Mouse (Mus musculus) MEL (cell line): ENCODE results near the gene Hmga1. TPM values are rescaled to one million over a fixed set of nuclear protein-coding genes. Genes with fewer than 3 reads are reported as not detected.

ENCODE experiments used
- DNase-seq: peaks from one replicate; pipeline ENCODE4 v3.0.0; 2011; ENCODE audit warnings: low read depth, low spot score
- H3K27ac ChIP-seq: 2 replicates; pipeline ENCODE4 v1.5.1; 2012; ENCODE audit warnings: low read depth, mild to moderate bottlenecking, control low read depth, low read length, moderate library complexity; ENCODE audit not compliant: control insufficient read depth
- H3K27me3 ChIP-seq, 2 experiments: fragments of 150-350 bp in 1 of 2; sonication (generic) in 1 of 2; 2 replicates each; pipeline ENCODE4 v1.6.1; 2012; ENCODE audit warnings: low read length in 2 of 2, mild to moderate bottlenecking in 2 of 2, improper control_type of control experiment in 1 of 2, moderate library complexity in 1 of 2; ENCODE audit not compliant: insufficient read depth in 2 of 2, control insufficient read depth in 1 of 2
- H3K36me3 ChIP-seq, 2 experiments: 2 replicates each; pipeline ENCODE4 v1.6.1; 2012 to 2014; ENCODE audit warnings: low read length in 2 of 2, improper control_type of control experiment in 1 of 2, inconsistent platforms in 1 of 2, mild to moderate bottlenecking in 1 of 2; ENCODE audit not compliant: insufficient read depth in 2 of 2, control insufficient read depth in 1 of 2
- H3K4me1 ChIP-seq, 2 experiments: fragments of 150-350 bp in 1 of 2; sonication (generic) in 1 of 2; 2 replicates each; pipeline ENCODE4 v1.6.1; 2012; ENCODE audit warnings: low read length in 2 of 2, improper control_type of control experiment in 1 of 2, mild to moderate bottlenecking in 1 of 2; ENCODE audit not compliant: insufficient read depth in 2 of 2, control insufficient read depth in 1 of 2
- H3K4me3 ChIP-seq, 2 experiments: fragments of 150-350 bp in 1 of 2; sonication (generic) in 1 of 2; 2 replicates each; pipeline ENCODE4 v1.5.1; 2012; ENCODE audit warnings: low read depth in 2 of 2, low read length in 2 of 2, mild to moderate bottlenecking in 2 of 2, moderate library complexity in 2 of 2, control low read depth in 1 of 2, improper control_type of control experiment in 1 of 2; ENCODE audit not compliant: control insufficient read depth in 1 of 2, insufficient read depth in 1 of 2
- H3K79me2 ChIP-seq: 2 replicates; pipeline ENCODE4 v1.6.1; 2012; ENCODE audit warnings: mild to moderate bottlenecking, low read length, moderate library complexity; ENCODE audit not compliant: control insufficient read depth, poor library complexity, insufficient read depth
- H3K9ac ChIP-seq: 2 replicates; pipeline ENCODE4 v1.6.1; 2012; ENCODE audit warnings: low read depth, mild to moderate bottlenecking, control low read depth, low read length, moderate library complexity; ENCODE audit not compliant: control insufficient read depth, poor library complexity, severe bottlenecking
- H3K9me3 ChIP-seq: fragments of 150-350 bp; sonication (generic); replicated peaks from 2 replicates; pipeline ENCODE4 v1.6.1; 2012; ENCODE audit warnings: mild to moderate bottlenecking, low read length, improper control_type of control experiment, moderate library complexity; ENCODE audit not compliant: insufficient read depth
- BHLHE40 ChIP-seq: IDR thresholded peaks from 2 replicates; pipeline ENCODE4 v1.6.1; 2012; ENCODE audit warnings: low read depth, mild to moderate bottlenecking, inconsistent platforms, low read length, improper control_type of control experiment, borderline replicate concordance
- CHD1 ChIP-seq: IDR thresholded peaks from 2 replicates; pipeline ENCODE4 v1.6.1; 2012; ENCODE audit warnings: low read depth, mild to moderate bottlenecking, inconsistent platforms, low read length, improper control_type of control experiment
- CHD2 ChIP-seq: IDR thresholded peaks from 2 replicates; pipeline ENCODE4 v1.6.1; 2011; ENCODE audit warnings: low read length, improper control_type of control experiment
- CTCF ChIP-seq, 3 experiments: IDR thresholded peaks in 2 of 3; conservative IDR thresholded peaks in 1 of 3; 2 replicates each; pipeline ENCODE4 v1.5.1; 2011 to 2012; ENCODE audit warnings: low read length in 3 of 3, low read depth in 2 of 3, mild to moderate bottlenecking in 2 of 3, improper control_type of control experiment in 1 of 3, inconsistent platforms in 1 of 3, mixed read lengths in 1 of 3, moderate library complexity in 1 of 3; ENCODE audit not compliant: control insufficient read depth in 1 of 3, insufficient read depth in 1 of 3, poor library complexity in 1 of 3, severe bottlenecking in 1 of 3
- E2F4 ChIP-seq: IDR thresholded peaks from 2 replicates; pipeline ENCODE4 v1.6.1; 2011; ENCODE audit warnings: low read depth, low read length, improper control_type of control experiment, borderline replicate concordance
- EP300 ChIP-seq, 2 experiments: IDR thresholded peaks; 2 replicates each; pipeline ENCODE4 v1.6.1; 2011; ENCODE audit warnings: improper control_type of control experiment in 2 of 2, low read length in 2 of 2, low read depth in 1 of 2, mild to moderate bottlenecking in 1 of 2
- ETS1 ChIP-seq: IDR thresholded peaks from 2 replicates; pipeline ENCODE4 v1.6.1; 2012; ENCODE audit warnings: low read depth, mild to moderate bottlenecking, inconsistent platforms, low read length, improper control_type of control experiment, moderate library complexity
- GATA1 ChIP-seq: IDR thresholded peaks from 2 replicates; pipeline ENCODE4 v1.6.1; 2011; ENCODE audit warnings: low read depth, low read length, improper control_type of control experiment
- HCFC1 ChIP-seq: IDR thresholded peaks from 2 replicates; pipeline ENCODE4 v1.6.1; 2012; ENCODE audit warnings: low read depth, mild to moderate bottlenecking, inconsistent platforms, low read length, improper control_type of control experiment, moderate library complexity
- JUND ChIP-seq: IDR thresholded peaks from 2 replicates; pipeline ENCODE4 v1.6.1; 2011; ENCODE audit warnings: low read depth, mild to moderate bottlenecking, improper control_type of control experiment, low read length
- KAT2A ChIP-seq: conservative IDR thresholded peaks from 2 replicates; pipeline ENCODE4 v1.6.1; 2012; ENCODE audit warnings: low read depth, low read length, improper control_type of control experiment, inconsistent platforms
- MAFK ChIP-seq: IDR thresholded peaks from 2 replicates; pipeline ENCODE4 v1.6.1; 2011; ENCODE audit warnings: low read depth, mild to moderate bottlenecking, low read length, improper control_type of control experiment, borderline replicate concordance
- MAX ChIP-seq: IDR thresholded peaks from 2 replicates; pipeline ENCODE4 v1.6.1; 2011; ENCODE audit warnings: low read length, improper control_type of control experiment
- MAZ ChIP-seq: IDR thresholded peaks from 2 replicates; pipeline ENCODE4 v1.6.1; 2012; ENCODE audit warnings: low read depth, mild to moderate bottlenecking, inconsistent platforms, low read length, improper control_type of control experiment
- MEF2A ChIP-seq: IDR thresholded peaks from 2 replicates; pipeline ENCODE4 v1.6.1; 2014; ENCODE audit warnings: low read depth, mild to moderate bottlenecking, inconsistent platforms, low read length, improper control_type of control experiment; ENCODE audit not compliant: poor library complexity, insufficient replicate concordance, severe bottlenecking; ENCODE audit errors: extremely low read depth
- MXI1 ChIP-seq: IDR thresholded peaks from 2 replicates; pipeline ENCODE4 v1.6.1; 2011; ENCODE audit warnings: mild to moderate bottlenecking, low read depth, low read length, improper control_type of control experiment
- MYB ChIP-seq: IDR thresholded peaks from 2 replicates; pipeline ENCODE4 v1.6.1; 2011; ENCODE audit warnings: mild to moderate bottlenecking, low read depth, low read length, improper control_type of control experiment
- MYC ChIP-seq: IDR thresholded peaks from 2 replicates; pipeline ENCODE4 v1.6.1; 2011; ENCODE audit warnings: low read depth, mild to moderate bottlenecking, low read length, improper control_type of control experiment, moderate library complexity
- NRF1 ChIP-seq: IDR thresholded peaks from 2 replicates; pipeline ENCODE4 v1.6.1; 2014; ENCODE audit warnings: low read depth, mild to moderate bottlenecking, inconsistent platforms, low read length, improper control_type of control experiment, moderate library complexity; ENCODE audit not compliant: poor library complexity, insufficient read depth, severe bottlenecking
- POLR2A ChIP-seq, 2 experiments: IDR thresholded peaks; 2 replicates each; pipeline ENCODE4 v1.6.1; 2011 to 2012; ENCODE audit warnings: low read length in 2 of 2, mild to moderate bottlenecking in 2 of 2, control low read depth in 1 of 2, improper control_type of control experiment in 1 of 2, low read depth in 1 of 2, moderate library complexity in 1 of 2; ENCODE audit not compliant: control insufficient read depth in 1 of 2, insufficient read depth in 1 of 2, poor library complexity in 1 of 2
- POLR2AphosphoS2 ChIP-seq: IDR thresholded peaks from 2 replicates; pipeline ENCODE4 v1.6.1; 2011; ENCODE audit warnings: low read length, improper control_type of control experiment
- POLR2AphosphoS5 ChIP-seq: IDR thresholded peaks from 2 replicates; pipeline ENCODE4 v1.6.1; 2012; ENCODE audit warnings: low read depth, borderline replicate concordance, mild to moderate bottlenecking, inconsistent platforms, low read length, moderate library complexity, mixed read lengths
- RAD21 ChIP-seq: IDR thresholded peaks from 2 replicates; pipeline ENCODE4 v1.6.1; 2011; ENCODE audit warnings: mild to moderate bottlenecking, low read depth, low read length, improper control_type of control experiment
- RCOR1 ChIP-seq: IDR thresholded peaks from 2 replicates; pipeline ENCODE4 v1.6.1; 2012; ENCODE audit warnings: low read depth, mild to moderate bottlenecking, inconsistent platforms, low read length, improper control_type of control experiment
- SIN3A ChIP-seq: IDR thresholded peaks from 2 replicates; pipeline ENCODE4 v1.6.1; 2012; ENCODE audit warnings: low read length, improper control_type of control experiment, inconsistent platforms
- SMC3 ChIP-seq: IDR thresholded peaks from 2 replicates; pipeline ENCODE4 v1.6.1; 2011; ENCODE audit warnings: low read depth, low read length, improper control_type of control experiment
- TAL1 ChIP-seq: IDR thresholded peaks from 2 replicates; pipeline ENCODE4 v1.6.1; 2012; ENCODE audit warnings: mild to moderate bottlenecking, inconsistent platforms, low read length, moderate library complexity, mixed read lengths
- TBP ChIP-seq: IDR thresholded peaks from 2 replicates; pipeline ENCODE4 v1.8.0; 2011; ENCODE audit warnings: low read depth, low read length, improper control_type of control experiment
- TCF12 ChIP-seq: IDR thresholded peaks from 2 replicates; pipeline ENCODE4 v1.6.1; 2014; ENCODE audit warnings: low read depth, mild to moderate bottlenecking, inconsistent platforms, low read length, improper control_type of control experiment, moderate library complexity
- UBTF ChIP-seq: IDR thresholded peaks from 2 replicates; pipeline ENCODE4 v1.6.1; 2012; ENCODE audit warnings: low read depth, mild to moderate bottlenecking, inconsistent platforms, low read length, improper control_type of control experiment, moderate library complexity, borderline replicate concordance; ENCODE audit not compliant: insufficient read depth
- USF1 ChIP-seq: IDR thresholded peaks from 2 replicates; pipeline ENCODE4 v1.6.1; 2014; ENCODE audit warnings: low read depth, mild to moderate bottlenecking, inconsistent platforms, low read length, improper control_type of control experiment, moderate library complexity
- ZC3H11A ChIP-seq: IDR thresholded peaks from 2 replicates; pipeline ENCODE4 v1.6.1; 2012; ENCODE audit warnings: low read depth, mild to moderate bottlenecking, inconsistent platforms, low read length, improper control_type of control experiment
- ZMIZ1 ChIP-seq: IDR thresholded peaks from 2 replicates; pipeline ENCODE4 v1.6.1; 2012; ENCODE audit warnings: low read depth, mild to moderate bottlenecking, inconsistent platforms, low read length, improper control_type of control experiment, moderate library complexity
- ZNF384 ChIP-seq: IDR thresholded peaks from 2 replicates; pipeline ENCODE4 v1.6.1; 2012; ENCODE audit warnings: low read depth, mild to moderate bottlenecking, inconsistent platforms, low read length, improper control_type of control experiment
- polyA plus RNA-seq, 2 experiments: library from polyadenylated mRNA; stranded (reverse) in 1 of 2; unstranded in 1 of 2; fragments of >175 nt in 1 of 2; fragments of >200 nt in 1 of 2; gene quantifications; 2 replicates each; pipeline versions ENCODE4 v1.2.1 to v1.2.4; 2012; ENCODE audit warnings: low replicate concordance in 2 of 2, low read depth in 1 of 2; ENCODE audit not compliant: insufficient read length in 2 of 2, insufficient read depth in 1 of 2, missing spikeins in 1 of 2
- total RNA-seq: library from RNA; depleted of rRNA; stranded (reverse); fragments of 300-350 nt; gene quantifications from 2 replicates; pipeline ENCODE4 v1.2.3, GENCODE M21; 2012

Hmga1 gene
- total and polyA plus RNA-seq, 3 experiments, result 96.0 to 112 TPM; not detected in 1

DNA sequence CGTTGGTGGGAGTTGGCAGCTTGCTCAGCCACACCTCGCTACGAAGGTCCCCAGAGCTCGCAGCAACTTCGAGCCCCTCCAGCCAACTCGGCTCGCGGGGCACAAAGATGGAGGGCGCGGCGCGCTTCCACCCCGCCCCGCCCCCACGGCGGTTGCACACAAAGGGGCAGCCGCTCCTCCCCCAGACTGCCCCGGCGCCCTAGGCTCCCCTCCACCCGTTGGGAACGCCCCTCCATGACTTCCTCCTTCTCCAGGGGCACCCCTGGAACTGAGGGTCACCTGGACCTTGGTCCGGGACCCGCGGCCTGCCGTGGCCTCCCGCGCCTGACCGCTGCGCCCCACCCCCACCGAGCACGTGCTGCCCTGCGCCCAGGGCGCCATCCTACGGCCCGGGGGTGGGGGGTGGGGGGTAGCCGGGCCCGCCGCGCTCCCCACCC, 1.2 kb upstream of the Hmga1 start (continued):
- TF ChIP-seq EP300 (IDR thresholded peaks at IDR 0.05; ENCODE audit: low read depth in 1 of 2, low read length in 2 of 2) (peak in 1 of 2 experiments; percentile 54; a peak in 1 of 4 replicates), MAZ (peak; percentile 48), CHD2 (peak; percentile 9)
- TF ChIP-seq, all 39 proteins: peak for 14

DNA sequence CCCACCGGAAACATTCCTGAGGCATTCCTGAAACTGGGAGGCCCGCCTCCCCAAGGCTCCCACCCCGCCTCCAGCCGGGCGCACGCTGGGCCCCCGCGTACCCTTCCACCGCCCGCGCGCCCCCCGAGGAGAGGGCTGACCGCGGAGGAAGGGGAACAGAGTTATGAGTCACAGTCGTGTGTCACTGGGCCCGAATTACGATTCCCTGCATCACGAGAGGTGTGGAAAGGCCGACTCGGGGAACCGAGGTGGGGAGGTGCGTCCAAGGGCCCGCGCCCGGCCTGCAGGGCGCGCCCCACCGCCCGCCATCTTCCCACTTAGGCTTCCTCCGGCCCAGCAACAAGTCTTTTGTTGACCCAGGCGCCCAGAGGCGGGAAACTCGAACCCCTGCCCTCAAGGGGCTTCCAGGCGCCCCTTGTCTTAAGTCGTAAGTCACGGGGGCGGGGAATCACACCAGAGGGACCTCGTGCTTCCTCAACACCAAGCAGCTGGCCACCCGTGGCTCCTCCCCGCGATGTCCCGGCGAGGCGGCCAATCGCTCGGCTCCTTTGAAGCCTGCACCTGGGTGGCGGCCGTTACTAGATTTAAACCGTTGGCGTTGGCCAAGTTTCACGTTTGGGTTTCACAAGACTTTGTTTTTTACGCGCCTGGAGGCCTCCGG, 655 bp upstream of the Hmga1 start:
- peak overlapping the region; percentile 50 to 59 for H3K4me3 ChIP-seq
- no peaks in the 10 kb centered on the region for H3K9me3 ChIP-seq
- H3K4me1 ChIP-seq, result peaks cover 0 to 21% of the 10 kb centered on the region in 2 experiments; a peak in 3 of 4 replicates
- H3K79me2 ChIP-seq, result peaks cover 50% of the 10 kb centered on the region
- peaks cover under 1 to 11% of the 10 kb centered on the region in 2 experiments; a peak in 2 of 4 replicates for H3K36me3 ChIP-seq
- H3K27ac ChIP-seq, result peak overlapping the region; percentile 95
- DNase-seq, result peak; percentile 96
- peak overlapping the region; percentile 99 for H3K9ac ChIP-seq
- no peaks in the 10 kb centered on the region for H3K27me3 ChIP-seq
- TF ChIP-seq POLR2AphosphoS2, result no peak
- TF ChIP-seq MAFK, result no peak
- 0 out of 2 replicates have a peak, but pooled peaks have one; percentile 49 for TF ChIP-seq TBP
- TF ChIP-seq MYC, result peak; percentile 94
- TF ChIP-seq CHD1, result no peak
- TF ChIP-seq TCF12, result no peak; the same call in 1 of the 2 replicates
- TF ChIP-seq SIN3A, result peak; percentile 66; the same call in 1 of the 2 replicates
- TF ChIP-seq MYB, result peak; percentile 88
- no peak for TF ChIP-seq NRF1
- TF ChIP-seq KAT2A, result no peak
- peak; percentile 64; the same call in 1 of the 2 replicates for TF ChIP-seq ETS1
- TF ChIP-seq ZC3H11A, result no peak
- TF ChIP-seq MXI1, result peak; percentile 74
- no peak; a peak in 1 of 4 replicates for TF ChIP-seq POLR2A (IDR thresholded peaks at IDR 0.05; ENCODE audit: control insufficient read depth in 1 of 2, insufficient read depth in 1 of 2, low read depth in 1 of 2, low read length in 2 of 2, poor library complexity in 1 of 2)
- TF ChIP-seq HCFC1, result peak; percentile 39
- no peak for TF ChIP-seq TAL1
- no peak for TF ChIP-seq SMC3
- no peak for TF ChIP-seq ZNF384
- no peak for TF ChIP-seq CTCF (IDR thresholded peaks at IDR 0.05 in 2 of 3, conservative IDR thresholded peaks at IDR 0.05 in 1 of 3; ENCODE audit: control insufficient read depth in 1 of 3, insufficient read depth in 1 of 3, low read depth in 2 of 3, low read length in 3 of 3, poor library complexity in 1 of 3, severe bottlenecking in 1 of 3)
- TF ChIP-seq POLR2AphosphoS5, result no peak
- 0 out of 2 replicates have a peak, but pooled peaks have one; percentile 10 for TF ChIP-seq UBTF
- TF ChIP-seq USF1, result peak; percentile 69
- peak in 1 of 2 experiments; percentile 61; a peak in 2 of 4 replicates for TF ChIP-seq EP300 (IDR thresholded peaks at IDR 0.05; ENCODE audit: low read depth in 1 of 2, low read length in 2 of 2)
- TF ChIP-seq BHLHE40, result peak; percentile 54; the same call in 1 of the 2 replicates
- TF ChIP-seq RCOR1, result no peak
- TF ChIP-seq E2F4, result peak; percentile 66; the same call in 1 of the 2 replicates
- peak; percentile 95 for TF ChIP-seq MAX
- no peak for TF ChIP-seq RAD21
- no peak for TF ChIP-seq GATA1
- TF ChIP-seq ZMIZ1, result 0 out of 2 replicates have a peak, but pooled peaks have one; percentile 14
- TF ChIP-seq JUND, result no peak
- no peak for TF ChIP-seq MEF2A
